Mouse (Mus musculus) neural tube, embryonic 10.5 days (tissue): ENCODE data around the gene Slc4a8.
"Not testable (repeated sequence)": the region's sequence is repeated elsewhere in the genome, so short reads cannot be mapped to it uniquely, and the experiment has no call there.

Source experiments
- DNase-seq: peaks from one replicate; pipeline ENCODE4 v3.0.0-alpha.2; 2017; ENCODE audit warnings: low spot score; ENCODE audit errors: extremely low spot score

Gene Slc4a8

DNA sequence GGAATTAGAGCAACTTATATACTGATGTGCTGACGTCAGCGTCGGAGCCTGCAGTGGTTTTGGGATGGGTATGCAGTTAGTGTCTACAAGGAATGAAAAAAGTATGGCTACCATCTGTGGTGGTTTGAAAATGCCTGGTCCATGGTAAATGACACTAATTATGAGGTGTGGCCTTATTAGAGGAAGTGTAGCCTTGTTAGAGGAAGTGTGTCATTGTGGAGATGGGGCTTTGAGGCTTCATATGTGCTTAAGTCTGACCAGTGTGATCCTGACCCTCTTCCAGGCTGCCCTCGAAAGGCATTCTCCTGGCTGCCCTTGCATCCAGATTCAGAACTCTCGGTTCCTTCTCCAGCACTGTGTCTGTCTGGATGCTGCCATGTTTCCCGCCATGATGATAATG lies 18.3 kb upstream of the Slc4a8 start:
- DNase-seq = no peak

DNA sequence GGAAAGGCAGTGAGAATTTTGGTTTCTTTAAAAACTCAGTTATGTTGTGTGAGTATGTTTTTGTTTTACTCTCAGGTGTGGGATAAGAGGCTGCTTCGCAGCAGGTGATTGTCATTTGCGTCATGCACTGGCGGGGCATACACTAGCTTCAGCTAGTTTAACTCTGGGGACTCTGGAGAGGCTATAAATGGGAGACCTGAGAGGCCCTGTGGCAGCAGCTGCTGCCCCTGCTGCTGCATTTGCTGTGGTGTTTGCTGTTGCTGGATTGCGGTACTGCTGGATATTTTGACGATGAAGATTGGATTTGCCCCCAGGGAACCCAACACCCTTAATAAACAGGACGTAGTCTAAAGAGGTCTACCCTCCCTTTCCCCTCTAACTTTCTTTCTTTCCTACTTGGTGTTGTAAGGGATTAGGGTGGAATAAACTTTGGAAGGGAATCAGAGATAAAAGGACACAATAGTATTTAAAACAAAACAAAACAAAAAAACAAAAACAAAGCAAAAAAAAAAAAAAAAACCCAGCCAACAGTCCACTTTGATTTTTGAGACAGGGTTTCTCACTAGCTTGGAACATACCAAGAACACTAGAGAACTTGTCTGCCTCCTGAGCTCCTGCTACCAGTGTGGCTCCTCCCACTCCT lies 14.9 kb upstream of the Slc4a8 start:
- no peak for DNase-seq

DNA sequence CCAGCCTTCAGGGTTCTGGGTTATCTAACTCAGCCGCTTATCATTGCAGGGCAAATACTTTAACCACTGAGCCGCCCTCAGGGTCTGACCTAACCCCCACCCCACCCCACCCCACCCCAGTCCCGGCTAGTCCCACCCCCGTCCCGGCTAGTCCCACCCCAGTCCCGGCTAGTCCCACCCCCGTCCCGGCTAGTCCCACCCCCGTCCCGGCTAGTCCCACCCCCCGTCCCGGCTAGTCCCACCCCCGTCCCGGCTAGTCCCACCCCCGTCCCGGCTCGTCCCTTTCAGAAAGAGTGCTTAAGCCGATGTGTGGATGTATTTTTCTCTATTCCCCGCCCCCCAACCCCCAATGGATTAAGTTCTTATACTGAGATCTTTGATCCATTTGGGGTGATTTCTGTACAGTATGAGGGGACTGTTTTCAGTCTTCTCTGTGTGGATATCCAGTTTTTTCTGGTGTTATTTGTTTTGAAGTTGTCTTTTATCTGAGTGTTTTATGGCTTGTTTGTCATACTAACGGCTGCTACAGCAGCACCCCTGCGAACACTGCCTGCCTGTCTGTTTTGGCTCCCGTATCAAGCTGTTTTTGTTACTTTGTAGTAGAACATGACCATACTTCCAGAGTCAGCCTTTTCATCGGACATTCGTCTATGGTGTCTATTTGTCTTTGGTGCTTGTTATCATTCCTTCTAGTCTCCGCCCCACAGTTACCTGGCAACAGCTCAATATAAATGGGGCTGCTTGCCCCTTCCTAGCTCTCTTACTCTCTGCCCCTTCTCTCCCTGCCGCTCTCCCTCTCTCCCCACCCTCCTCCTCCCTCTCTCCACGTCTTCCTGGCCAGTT lies 14.2 kb upstream of the Slc4a8 start:
- no peak for DNase-seq

DNA sequence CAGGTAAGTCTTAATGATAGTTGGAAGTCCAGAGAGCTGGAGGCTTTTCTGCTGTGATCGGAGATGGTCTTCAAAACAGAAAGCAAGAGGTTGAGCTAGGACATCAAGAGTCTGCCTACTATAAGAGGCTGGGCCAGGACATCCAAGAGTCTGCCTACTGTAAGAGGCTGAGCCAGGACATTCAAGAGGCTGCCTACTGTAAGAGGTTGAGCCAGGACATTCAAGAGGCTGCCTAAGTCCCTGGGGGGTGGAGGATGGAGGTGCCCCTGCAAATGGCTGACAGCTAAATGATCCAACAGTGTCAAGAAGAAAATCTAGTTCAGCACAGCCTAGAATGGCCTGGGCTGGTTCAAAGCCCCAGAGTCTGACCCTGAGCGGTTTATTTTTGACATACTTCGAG lies 13.0 kb upstream of the Slc4a8 start:
- DNase-seq = no peak

DNA sequence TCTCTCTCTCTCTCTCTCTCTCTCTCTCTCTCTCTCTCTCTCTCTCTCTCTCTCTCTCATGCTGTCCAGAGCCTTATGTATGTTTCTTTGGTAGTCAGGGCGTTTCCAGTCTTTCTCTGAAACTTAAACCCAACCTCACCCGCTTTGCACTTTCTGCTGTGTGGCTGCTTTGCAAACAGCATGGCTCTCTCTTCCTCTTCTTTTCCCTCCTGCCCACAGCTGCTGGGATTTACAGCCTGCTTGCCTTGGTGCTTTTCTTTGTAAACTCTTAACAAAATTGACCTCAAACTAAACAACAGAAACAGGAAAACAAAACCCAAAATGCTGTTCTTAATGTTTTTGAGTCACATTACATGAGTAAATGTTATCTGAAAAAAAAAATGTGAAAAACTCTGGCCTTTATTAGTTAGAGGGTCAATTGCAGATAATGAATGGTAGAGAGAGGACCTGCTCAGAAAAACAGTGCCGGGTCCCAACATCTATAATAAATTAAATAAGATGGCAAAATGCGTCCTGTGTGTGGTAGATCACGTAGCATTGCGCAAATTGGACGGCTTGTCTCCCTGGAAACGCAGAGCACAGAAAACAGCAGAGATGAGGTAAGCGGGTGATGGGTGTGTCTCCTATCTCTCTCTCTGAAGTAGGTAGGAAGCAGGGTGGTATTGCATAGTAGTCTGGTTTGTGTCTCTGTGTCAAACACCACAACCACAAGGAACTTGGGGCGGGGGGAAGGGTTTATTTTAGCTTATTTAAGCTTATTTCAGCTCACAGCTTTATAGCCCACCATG lies 11.6 kb upstream of the Slc4a8 start:
- DNase-seq = no peak

DNA sequence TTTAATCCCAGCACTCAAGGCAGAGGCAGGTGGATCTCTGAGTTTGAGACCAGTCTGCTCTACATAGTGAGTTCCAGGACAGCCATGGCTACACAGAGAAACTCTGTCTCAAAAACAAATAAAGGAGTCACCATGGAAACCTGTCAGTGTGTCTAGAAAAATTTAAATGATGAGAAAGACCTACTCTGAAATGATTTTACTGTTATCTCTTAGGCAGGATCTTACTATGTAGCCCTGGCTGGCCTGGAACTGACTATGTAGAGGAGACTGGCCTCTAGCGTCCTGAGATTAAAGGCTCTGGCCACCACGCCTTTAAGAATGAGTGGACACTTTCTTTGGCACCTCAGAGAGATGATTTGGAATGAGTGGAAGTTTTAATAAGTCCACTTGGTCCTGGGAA lies 9.1 kb upstream of the Slc4a8 start:
- no peak for DNase-seq

DNA sequence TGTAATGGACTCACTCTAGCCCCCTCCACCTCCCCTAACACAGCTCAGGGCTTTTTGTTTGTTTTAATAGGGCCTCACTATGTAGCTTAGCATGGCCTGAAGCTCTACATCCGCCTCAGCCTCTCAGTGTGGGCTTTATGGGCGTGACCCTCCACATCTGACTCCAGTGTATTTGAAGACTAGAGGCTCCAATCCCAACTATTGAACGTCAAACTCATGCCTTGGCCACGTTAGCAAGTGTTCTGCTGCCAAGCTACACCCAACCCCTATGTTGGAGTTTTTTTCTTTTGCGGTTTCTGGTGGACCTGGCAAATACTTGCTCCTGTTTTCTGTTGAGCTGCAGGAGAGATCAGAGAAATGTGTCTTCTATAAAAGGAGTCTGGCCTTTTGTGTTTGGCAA lies 8.5 kb upstream of the Slc4a8 start:
- DNase-seq = no peak

DNA sequence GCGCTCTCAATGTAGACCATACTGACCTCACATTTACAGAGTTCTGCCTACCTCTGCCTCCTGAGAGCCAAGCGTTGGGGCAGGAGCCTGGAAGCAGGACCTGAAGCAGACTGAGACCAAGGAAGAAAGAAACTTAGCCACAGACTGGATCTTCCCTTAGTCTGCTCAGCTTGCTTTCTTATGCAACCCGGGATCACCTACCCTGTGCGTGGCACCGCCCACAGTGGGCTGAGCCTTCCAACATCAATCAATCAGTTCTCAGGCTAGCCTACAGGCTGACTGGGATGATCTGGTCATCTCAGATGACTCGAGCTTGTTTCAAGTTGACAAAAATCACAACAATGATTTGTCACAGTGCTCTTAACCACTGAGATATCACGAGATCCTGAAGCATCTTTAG lies 7.5 kb upstream of the Slc4a8 start:
- DNase-seq = no peak

DNA sequence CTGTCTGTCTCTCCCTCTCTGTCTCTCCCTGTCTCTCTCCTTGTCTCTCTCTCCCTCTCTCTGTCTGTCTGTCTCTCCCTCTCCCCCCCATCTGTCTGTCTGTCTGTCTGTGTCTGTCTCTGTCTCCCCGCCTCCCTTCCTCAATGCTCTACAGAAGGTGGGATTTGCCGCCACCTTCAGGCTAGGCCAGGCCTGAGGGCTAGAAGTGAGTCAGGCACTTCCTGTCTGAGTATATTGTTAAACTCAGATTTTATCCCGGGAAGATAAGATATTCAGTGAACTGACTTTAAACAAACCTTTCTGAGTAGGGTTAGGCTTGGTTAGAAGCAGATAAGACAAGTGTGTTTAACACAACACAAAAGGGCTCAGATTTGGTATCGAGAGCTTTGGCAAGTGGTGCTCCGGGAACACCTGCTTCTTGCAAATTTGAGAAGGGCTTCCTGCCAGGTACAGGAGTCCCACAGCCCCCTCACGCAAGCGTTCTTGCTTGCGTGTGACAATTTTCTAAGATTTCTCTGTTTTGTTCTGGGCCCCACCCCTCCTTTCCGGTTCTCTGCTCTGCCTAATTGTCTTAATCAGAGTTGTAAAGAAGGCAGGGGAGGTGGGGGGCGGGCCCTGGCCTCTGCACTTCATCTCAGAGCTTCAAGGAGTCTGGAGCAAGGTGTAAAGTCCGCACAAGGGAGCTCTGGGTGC lies 6.6 kb upstream of the Slc4a8 start:
- no peak for DNase-seq

DNA sequence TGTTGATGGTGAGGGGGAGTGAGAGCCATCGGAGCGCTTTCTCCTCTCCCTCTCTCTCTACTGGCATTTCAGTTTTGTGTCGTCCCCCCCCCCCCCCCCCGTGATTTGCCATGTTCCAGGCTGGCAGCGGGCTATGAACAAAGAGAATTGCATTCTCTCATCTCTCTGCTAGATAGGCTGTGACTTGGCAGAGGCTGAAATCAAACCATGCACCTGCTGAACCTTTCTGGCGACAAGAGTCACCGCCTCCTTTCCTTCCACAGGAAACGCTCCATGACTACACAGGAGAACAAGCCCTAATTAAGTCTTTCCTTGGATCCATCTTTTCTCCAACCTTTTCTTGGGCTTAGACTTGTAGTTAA lies 6.1 kb upstream of the Slc4a8 start:
- no peak for DNase-seq

DNA sequence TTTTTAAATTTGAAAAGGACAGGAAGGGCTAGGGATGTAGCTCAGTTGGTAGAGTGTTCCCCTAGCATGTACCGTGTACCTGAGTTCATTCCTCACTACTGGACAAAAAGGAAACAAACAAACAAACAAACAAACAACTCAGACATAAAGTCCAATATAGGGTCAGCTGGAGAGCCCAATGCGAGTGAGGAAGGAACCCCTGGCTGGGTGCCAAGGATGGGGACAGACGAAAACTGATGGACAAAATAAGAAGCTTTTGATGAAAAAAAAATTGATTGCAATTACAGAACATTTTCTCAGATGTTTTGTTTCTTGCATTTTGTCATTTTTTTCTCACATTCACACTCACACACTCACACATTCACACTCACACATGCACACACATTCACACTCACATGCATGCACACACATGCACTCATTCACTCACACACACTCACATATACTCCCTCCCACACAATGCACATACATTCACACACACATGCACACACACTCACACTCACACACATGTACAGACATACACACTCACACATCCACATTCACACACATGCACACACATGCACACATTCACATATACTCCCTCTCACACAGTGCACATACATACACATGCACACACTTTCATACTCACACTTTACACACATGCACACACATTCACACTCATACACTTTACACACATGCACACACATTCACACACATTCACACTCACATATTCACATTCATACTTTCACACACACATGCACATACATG lies 5.5 kb upstream of the Slc4a8 start:
- DNase-seq = no peak

DNA sequence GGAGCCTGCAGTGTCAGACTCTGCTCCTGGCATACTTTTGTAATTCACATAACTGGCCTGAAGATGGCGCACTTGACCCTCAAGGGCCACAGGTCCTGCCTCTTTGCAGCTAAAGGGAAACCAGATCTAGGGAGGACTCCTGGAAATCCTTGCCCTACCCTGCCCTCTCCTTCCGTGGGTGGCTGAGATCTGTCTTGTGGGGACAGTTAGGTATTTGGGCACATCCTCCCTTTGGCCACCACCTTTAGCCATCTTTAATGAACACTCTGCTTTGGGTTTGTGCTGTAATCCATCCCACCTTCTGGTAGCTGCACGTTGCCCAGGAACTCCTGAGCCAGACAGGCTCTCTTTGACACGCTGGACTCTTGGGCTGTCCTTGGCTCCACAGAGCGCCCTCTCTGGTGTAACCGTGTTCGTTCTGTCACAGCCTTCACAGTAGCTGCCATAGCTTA lies 4.0 kb upstream of the Slc4a8 start:
- DNase-seq = peak; percentile 80

DNA sequence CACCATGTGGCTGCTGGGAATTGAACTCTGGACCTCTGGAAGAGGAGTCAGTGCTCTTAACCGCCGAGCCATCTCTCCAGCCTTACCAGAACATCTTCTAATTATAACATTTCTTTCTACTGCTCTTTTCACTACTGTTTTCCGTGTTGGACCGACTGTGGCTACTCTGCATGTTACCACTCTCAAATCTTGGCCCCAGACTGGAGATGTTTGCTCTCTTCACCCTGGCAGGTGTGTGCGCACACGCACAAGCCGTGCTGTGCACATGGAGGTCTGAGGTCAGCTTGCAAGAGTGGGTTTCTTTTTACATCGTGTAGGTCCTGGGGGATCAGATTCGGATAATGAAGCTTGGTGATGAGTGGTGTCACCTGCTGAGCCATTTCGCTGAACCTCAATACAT lies 2.3 kb upstream of the Slc4a8 start:
- no peak for DNase-seq

DNA sequence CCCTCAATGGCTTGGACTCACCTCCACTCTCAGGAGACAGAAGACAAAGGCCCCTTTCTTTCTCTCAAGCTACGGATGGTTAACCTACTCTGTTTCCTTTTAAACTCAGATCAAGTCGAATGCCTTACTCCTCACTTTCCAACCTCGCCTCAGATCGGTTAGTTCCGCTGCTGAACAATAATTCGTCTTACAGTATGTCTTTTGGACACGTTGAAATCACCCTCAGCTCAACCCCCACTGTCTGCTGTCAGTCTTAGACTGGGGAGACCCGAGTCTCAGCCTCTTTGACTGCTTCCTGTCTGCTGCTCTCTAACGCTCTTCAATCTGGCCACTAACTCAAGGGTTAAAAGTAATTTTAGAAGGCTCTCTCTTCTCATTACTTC lies 520 bp upstream of the Slc4a8 start:
- DNase-seq = no peak

DNA sequence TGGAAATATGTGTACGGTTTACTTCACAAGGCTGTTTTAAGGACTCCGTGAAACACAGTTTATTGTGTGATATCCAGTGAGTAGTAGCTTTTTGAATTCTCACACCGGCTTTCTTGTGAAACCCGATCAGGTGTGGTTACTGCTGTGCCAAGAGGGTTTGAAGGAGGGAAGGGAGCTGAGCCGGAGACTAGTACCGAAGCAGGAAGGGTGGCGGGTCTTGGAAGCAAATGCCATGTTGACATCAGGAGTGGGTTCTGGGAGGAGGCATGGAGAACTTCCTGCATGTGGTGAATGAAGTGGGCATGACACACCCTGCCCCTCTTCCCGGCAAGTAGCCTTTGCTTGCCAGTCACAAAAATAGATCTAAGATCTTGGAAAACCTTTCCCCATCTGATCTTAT lies 1.1 kb downstream of the Slc4a8 start:
- DNase-seq = no peak

DNA sequence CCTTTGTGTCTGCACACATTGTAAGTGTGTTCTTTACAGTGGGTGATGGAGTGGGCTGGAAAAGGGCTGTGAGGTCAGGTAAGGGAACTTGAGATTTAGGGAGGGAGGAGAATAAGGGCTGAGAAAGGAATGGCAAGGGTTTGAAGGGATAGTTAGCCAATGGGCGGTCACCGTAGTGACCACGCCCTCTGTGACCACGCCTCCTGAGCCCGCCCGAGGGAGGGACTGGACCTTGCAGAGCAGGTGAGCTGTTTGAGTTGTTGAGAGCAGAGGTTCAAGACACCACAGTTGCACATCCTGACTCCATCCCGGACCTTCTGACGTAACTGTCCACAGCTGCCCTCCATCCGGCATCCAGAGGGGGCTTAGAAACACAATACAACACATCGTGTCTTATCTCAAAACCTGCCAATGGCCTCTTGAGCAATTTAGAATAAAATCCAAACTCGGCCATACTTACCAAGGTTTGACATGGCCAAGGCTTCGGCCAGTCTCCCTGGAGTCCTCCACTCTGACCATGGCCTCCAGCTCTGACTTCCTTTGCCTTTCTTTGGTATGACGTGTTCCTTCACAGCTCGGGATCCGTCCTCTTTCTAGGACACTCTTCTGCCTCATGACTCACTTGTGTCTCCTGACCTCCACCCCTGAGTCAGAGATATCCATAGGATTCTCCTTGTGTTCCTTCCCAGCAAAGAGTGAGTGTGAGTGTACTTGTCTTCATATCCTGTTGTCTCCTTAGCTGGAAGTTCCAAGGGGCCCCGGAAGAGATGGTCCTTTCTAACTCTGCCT lies 2.8 kb downstream of the Slc4a8 start:
- DNase-seq = no peak

DNA sequence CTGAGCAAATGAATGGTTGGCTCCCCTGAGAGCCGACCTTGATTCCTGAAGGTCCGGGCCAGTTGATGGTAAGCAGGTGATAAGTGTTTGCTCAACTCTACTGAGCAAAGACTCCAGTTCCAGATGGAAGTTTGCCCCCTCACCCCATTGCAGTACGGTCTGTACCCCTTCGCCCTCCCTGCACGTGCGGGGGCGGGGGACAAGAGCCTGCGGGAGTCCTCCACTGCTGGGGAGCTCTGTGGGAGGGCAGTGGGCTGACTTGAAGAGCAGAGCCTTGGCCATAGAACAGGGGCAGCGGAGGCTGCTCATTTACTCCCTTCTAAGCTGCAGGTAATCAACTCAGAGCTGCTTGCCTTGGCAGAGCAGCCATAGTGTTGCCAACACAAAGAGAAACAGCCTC lies 5.3 kb downstream of the Slc4a8 start:
- no peak for DNase-seq

DNA sequence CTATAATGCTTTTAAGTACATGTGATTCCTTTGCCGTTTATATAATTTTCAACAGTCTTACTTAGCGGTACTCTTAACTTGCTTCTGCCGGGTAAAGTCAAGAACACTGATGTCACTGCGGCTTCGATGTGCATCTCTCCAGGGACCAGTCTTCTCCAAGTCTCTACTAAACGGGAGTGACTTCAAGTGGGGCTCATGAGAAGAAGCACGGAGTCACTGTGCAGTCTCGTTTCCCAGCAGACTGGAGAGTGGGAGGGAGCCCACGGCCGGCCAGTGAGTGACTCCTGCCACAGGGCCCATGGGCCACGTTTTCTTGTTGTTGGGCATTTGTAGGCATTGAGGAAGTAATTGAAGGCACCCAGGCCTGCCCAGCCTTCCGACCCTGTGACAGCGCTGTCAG lies 6.3 kb downstream of the Slc4a8 start:
- DNase-seq = no peak

DNA sequence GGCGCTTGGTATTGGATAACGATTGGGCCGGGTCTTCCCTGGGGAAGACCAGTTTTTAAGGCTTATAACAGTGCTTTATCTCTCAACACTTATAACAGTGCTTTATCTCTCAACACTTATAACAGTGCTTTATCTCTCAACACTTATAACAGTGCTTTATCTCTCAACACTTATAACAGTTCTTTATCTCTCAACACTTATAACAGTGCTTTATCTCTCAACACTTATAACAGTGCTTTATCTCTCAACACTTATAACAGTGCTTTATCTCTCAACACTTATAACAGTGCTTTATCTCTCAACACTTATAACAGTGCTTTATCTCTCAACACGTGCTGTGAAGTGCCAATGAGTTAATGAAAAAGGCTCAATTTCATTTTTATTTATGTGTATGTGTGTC lies 7.5 kb downstream of the Slc4a8 start:
- not testable (repeated sequence) for DNase-seq

DNA sequence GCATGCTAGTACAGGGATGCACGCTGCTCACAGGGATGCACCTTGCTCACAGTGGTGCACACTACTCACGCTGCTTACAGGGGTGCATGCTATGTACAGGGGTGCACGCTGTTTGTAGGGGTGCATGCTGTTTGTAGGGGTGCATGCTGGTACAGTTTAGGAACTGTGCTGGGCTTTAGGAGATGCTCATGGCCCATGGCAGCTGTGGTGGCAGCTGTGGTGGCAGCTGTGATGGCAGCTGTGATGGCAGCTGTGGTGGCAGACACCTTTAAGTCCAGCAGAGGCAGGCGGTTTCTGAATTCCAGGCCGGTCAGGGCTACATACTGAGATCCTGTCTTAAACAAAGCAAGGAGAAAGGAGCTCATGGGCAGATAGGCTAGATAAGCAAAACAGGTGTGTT lies 8.8 kb downstream of the Slc4a8 start:
- DNase-seq = no peak
